Mouse (Mus musculus): ENCODE measurements around the gene Hnrnpf. TPM values are rescaled to one million over a fixed set of nuclear protein-coding genes. Genes with fewer than 3 reads are reported as not detected.
"Not testable (repeated sequence)": the region's sequence is repeated elsewhere in the genome, so short reads cannot be mapped to it uniquely, and the experiment has no call there.

The Hnrnpf gene
- total RNA-seq (2017), result 1,228 to 1,583 TPM (median 1,384 TPM) in 3 replicates

- ATAC-seq (replicated peaks; ENCODE audit: insufficient number of reproducible peaks, low FRiP score, low TSS enrichment, poor library complexity, severe bottlenecking), result peak; percentile 92
These were observed at the start of gene Hnrnpf for GRCm38 (mm10) chr6:117900126-117901080. Gene Hnrnpf (plus strand): TSS chr6:117900324.

DNA sequence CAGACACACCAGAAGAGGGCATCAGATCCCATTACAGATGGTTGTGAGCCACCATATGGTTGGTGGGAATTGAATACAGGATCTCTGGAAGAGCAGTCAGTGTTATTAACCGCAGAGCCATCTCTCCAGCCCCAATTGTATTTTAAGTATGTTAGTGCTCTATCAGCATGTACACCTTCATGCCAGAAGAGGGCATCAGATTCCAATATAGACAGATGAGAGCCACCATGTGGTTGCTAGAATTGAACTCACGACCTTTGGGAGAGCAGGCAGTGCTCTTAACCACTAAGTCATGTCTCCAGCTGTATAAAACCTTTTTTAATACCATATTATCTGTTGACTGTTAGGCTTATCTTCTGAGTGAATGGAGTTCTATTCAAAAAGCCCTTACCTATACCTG, 48.4 kb upstream of the Hnrnpf start:
- no peak for ATAC-seq (replicated peaks; ENCODE audit: insufficient number of reproducible peaks, low FRiP score, low TSS enrichment, poor library complexity, severe bottlenecking)

DNA sequence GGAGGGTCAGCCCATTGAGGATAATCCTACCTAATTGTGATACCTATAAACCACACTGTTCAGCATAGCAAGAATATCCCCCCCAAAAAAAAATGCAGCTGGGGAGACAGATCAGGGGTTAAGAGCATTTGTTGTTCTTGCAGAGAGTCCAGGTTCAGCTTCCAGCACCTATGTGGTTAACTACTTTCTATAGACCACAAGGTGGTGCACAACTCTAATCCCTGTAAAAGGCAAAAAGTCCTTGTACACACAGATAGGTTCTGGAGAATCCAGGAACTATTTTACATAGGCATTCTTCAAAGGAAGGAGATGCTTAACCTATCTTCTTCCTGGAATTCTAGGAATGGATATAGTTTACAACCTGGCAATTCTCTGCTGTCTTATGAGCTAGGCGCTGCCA, 42.1 kb upstream of the Hnrnpf start:
- ATAC-seq (replicated peaks; ENCODE audit: insufficient number of reproducible peaks, low FRiP score, low TSS enrichment, poor library complexity, severe bottlenecking), result no peak

GRCm38 (mm10) chr6:117861848-117862247, 38.3 kb upstream of the Hnrnpf start, which contains the start of gene Zfp239:
Gene Zfp239 (plus strand): TSS chr6:117862100.
- ATAC-seq (replicated peaks; ENCODE audit: insufficient number of reproducible peaks, low FRiP score, low TSS enrichment, poor library complexity, severe bottlenecking), result no peak

DNA sequence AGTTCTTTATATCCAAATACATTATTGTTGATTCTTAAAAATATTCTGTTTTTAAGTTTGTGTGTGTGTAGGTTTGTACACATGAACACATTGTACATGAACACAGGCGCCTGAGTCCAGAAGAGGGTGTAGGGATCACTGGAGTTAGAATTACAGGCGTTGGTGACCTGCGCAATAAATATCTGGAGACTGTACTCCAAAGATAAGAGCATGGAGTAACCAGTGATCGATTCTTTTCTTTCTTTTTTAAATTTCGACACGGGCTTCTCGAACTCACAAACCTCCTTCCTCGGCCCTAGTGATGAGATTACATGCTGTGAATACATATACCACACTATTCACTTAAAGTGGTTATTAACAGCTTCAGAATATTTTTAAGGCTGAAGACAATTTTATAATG, 37.7 kb upstream of the Hnrnpf start:
- no peak for ATAC-seq (replicated peaks; ENCODE audit: insufficient number of reproducible peaks, low FRiP score, low TSS enrichment, poor library complexity, severe bottlenecking)

GRCm38 (mm10) chr6:117862899-117863620, 37.1 kb upstream of the Hnrnpf start:
- peak; percentile 70 for ATAC-seq (replicated peaks; ENCODE audit: insufficient number of reproducible peaks, low FRiP score, low TSS enrichment, poor library complexity, severe bottlenecking)

- no peak for ATAC-seq (replicated peaks; ENCODE audit: insufficient number of reproducible peaks, low FRiP score, low TSS enrichment, poor library complexity, severe bottlenecking)
These were observed 36.4 kb upstream of the Hnrnpf start for GRCm38 (mm10) chr6:117863751-117864150.

DNA sequence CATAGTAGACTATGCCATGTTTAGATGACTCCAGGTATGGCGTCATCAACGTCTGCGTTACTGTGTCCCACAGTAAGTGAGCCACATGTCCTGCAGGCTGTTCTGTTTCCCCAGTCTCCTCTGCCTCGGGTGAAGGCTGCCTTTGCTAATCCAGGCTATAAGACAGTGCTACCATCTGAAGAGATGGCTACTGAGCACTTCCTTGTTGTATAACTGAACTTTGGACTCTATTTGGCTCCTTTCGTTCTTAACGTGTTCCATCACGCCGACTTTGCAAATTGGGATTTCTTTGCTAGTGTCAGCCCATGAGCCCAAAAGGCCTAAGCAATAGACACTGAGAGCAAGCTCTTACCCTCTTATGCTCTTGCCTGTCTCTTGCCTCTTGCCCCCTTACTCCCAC, 31.9 kb upstream of the Hnrnpf start:
- ATAC-seq (replicated peaks; ENCODE audit: insufficient number of reproducible peaks, low FRiP score, low TSS enrichment, poor library complexity, severe bottlenecking), result no peak

- ATAC-seq (replicated peaks; ENCODE audit: insufficient number of reproducible peaks, low FRiP score, low TSS enrichment, poor library complexity, severe bottlenecking), result no peak
These were observed 29.1 kb upstream of the Hnrnpf start for GRCm38 (mm10) chr6:117871034-117871433.

DNA sequence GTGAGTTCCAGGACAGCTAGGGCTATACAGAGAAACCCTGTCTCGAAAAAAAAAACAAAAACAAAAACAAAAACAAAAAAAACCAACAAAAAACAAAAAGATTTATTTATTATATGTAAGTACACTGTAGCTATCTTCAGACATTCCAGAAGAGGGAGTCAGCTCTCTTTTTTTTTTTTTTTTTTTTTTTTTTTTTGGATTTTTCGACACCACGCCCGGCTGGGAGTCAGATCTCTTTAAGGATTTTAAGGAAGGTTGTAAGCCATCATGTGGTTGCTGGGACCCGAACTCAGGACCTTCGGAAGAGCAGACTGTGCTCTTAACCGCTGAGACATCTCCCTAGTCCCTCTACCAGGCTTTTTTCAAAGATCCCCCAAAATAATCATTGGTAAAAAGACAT, 26.7 kb upstream of the Hnrnpf start:
- not testable (repeated sequence) for ATAC-seq (replicated peaks; ENCODE audit: insufficient number of reproducible peaks, low FRiP score, low TSS enrichment, poor library complexity, severe bottlenecking)

DNA sequence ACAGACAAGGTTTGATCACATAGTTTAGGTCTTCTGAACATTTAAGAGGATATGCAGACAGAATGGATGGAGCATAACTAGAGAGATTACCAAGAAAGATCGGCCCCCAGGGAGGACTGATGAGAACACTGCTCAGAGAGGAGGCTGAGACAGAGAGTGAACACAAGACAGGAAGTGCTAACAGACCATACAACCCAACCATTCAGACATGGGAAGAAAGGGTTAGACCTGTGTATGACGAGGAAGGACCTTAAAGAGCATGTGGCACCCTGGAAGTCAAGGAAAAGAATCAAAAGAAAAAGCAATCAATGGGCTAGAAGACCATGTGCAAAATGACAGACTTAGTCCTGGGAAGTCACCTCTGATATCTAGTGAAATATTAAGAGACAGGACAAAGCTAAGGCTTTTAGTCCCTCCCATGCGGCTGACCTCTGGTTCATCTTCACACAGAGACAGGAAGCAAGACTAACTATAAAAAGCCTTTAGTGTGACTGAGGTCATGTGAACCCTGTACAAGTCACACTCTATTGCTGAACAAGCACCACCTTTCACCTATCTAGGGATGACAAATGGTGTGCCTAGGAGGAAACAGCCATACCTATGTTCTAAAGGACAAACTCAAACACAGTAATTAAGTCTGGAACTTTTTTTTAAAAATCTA, 25.4 kb upstream of the Hnrnpf start:
- no peak for ATAC-seq (replicated peaks; ENCODE audit: insufficient number of reproducible peaks, low FRiP score, low TSS enrichment, poor library complexity, severe bottlenecking)

- peak; percentile 59 for ATAC-seq (replicated peaks; ENCODE audit: insufficient number of reproducible peaks, low FRiP score, low TSS enrichment, poor library complexity, severe bottlenecking)
These were observed 21.3 kb upstream of the Hnrnpf start for GRCm38 (mm10) chr6:117878700-117879407.

DNA sequence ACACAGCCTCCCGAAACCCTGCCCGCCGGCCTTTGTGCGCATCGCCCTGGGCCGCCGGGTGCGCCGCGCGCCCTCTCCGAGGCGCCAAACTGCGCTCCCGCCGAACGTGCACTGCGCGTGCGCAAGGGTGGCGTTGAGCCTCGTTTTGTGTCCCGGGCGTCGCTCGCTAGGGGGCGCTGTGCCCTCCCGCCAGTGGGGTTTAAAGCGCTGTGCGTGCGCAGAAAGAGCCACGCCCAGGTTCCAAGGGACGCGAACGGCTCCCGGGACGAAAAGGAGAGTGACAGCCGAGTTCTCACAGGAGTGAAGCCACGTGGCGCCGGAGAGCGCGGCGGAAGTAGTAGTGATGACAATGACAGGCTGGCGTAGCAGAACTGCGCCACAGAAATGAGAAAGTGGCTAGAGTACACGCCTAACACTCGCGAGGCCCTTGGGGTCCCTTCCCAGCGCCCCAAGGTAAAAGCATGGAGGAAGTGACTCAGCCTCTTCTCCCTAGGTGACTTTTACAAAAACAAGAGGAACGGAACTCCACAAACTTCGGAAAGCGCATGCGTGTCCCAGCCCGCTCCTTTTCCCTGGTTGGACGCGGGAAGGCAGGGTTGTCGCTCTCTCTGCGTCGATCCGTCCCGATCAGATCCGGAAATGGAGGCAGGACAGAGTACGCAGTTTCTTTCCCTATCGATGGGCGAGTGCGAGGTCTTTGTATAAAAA, 20.6 kb upstream of the Hnrnpf start:
- peak; percentile 87 for ATAC-seq (replicated peaks; ENCODE audit: insufficient number of reproducible peaks, low FRiP score, low TSS enrichment, poor library complexity, severe bottlenecking)

DNA sequence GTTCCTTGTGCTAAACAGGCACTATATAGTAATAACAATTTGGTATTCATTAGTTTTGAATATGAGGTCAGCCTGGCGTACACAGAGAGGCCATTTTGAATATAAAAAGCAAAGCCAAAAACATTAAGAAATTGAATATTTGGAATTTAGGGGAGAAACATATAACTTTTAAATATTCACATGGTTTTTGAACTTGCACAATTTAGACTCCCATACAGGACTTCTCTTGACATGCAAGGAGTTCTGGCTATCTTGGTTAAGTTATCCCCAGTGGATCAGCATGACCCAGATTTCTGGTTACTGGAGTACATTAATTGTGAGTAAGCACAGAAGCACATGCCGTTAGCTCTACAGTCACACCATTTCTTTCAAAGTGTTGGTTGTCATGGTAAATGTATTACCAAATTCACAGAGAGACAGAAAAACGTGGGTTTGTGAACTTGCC, 19.7 kb upstream of the Hnrnpf start:
- no peak for ATAC-seq (replicated peaks; ENCODE audit: insufficient number of reproducible peaks, low FRiP score, low TSS enrichment, poor library complexity, severe bottlenecking)

DNA sequence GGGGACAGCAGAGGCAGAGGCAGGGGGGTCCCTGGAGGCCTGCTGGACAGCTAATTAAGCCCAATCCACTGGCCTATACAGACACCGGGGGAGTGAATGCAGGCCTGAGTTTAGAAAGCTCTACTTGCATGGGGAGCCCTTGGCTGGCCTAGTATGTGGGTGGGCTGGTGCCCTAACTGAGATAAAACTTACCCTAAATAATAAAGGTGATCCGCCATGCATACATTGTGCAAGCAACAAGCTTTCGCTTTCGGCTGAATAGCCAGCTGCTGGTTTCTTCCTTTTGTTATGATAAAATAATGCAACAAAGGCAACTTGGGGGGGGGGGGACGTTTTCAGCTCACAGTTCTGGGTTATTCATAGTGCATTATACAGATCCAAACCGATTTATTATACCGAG, 18.9 kb upstream of the Hnrnpf start:
- ATAC-seq (replicated peaks; ENCODE audit: insufficient number of reproducible peaks, low FRiP score, low TSS enrichment, poor library complexity, severe bottlenecking), result no peak

- ATAC-seq (replicated peaks; ENCODE audit: insufficient number of reproducible peaks, low FRiP score, low TSS enrichment, poor library complexity, severe bottlenecking), result no peak
These were observed 18.1 kb upstream of the Hnrnpf start for GRCm38 (mm10) chr6:117881997-117882396.

DNA sequence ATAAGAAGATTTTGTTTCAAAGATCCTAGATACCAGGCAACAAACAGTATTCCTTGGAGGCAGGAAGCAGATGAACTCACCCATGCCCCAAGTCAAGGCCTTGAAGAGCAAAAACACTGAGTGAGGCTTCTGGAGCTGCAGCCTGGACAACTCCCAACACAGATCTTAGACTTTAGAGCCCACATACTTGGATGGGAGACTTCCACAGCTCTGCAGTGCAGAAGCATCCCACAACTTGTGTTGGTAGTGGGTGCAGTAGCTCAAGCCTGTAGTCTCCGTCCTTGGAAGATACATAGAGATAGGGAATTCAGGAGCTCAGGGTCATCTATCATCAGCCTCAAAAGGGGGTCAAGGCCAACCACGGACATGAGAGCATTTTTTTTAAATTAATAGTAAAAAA, 14.2 kb upstream of the Hnrnpf start:
- ATAC-seq (replicated peaks; ENCODE audit: insufficient number of reproducible peaks, low FRiP score, low TSS enrichment, poor library complexity, severe bottlenecking), result no peak

DNA sequence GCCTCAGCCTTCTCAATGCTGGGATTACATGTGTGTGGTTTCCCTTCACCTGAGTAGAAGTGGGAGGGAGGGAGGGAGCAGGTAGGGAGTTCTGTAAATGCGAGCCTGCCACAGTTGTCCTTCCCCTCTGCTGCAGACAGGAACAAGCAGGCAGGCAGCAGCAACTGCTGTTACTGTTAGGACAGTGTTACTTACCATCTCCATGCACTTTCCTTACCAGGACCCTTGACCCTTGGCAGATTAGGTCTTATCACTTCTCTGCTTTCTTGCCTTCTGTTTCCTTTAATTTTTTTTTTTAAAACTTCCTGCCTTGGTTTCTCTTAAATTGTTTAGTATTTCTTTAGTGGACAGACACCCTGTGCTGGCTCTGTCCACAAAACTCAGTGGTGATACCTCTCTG, 12.1 kb upstream of the Hnrnpf start:
- ATAC-seq (replicated peaks; ENCODE audit: insufficient number of reproducible peaks, low FRiP score, low TSS enrichment, poor library complexity, severe bottlenecking), result no peak
